Mouse (Mus musculus) small intestine, adult 2 months (tissue): Measurements from ENCODE around the gene Rnf222.

Experiments used
- CTCF ChIP-seq: fragments of 200-500 bp; IDR thresholded peaks from 2 replicates; pipeline ENCODE4 v1.5.1; 2012; ENCODE audit warnings: low read depth, mild to moderate bottlenecking, control low read depth, inconsistent platforms, low read length, moderate library complexity, mixed read lengths; ENCODE audit not compliant: insufficient replicate concordance, insufficient read length; ENCODE audit errors: extremely low read depth
- POLR2A ChIP-seq: fragments of 200-500 bp; IDR thresholded peaks from 2 replicates; pipeline ENCODE4 v1.6.1; 2012; ENCODE audit warnings: low read depth, mild to moderate bottlenecking, control low read depth, inconsistent platforms, low read length, moderate library complexity

DNA sequence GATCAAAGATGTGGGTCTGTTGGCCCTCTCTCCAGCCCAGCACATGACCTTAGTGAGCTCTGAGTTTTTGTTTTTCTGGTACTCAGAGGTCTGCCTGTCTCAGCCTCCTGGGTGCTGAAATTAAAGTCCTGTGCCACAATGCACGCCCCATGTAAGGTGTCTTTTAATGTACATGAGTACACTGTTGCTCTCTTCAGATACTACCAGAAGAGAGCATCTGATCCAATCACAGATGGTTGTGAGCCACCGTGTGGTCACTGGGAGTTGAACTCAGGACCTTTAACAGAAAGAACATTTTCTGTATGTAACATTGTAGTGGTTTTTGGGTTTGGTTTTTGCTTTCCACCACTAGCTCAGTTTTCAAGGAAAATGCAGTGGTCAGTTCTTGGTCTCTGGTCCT, 15.4 kb downstream of the Rnf222 start:
- no peak for TF ChIP-seq POLR2A
- TF ChIP-seq CTCF, result no peak
